Mouse (Mus musculus) heart, embryonic 13.5 days (tissue): ENCODE measurements around the gene Sgsm3. TPM values are rescaled to one million over a fixed set of nuclear protein-coding genes. Genes with fewer than 3 reads are reported as not detected.
A peak's percentile ranks its signal among the peaks of the same experiment; 100 is the strongest.

Source experiments
- ATAC-seq: fragments of 200-750 bp; cut with Nextera tagmentation; 2 replicates; pipeline ENCODE4 v1.8.0; 2017; ENCODE audit warnings: moderate TSS enrichment; ENCODE audit not compliant: insufficient number of reproducible peaks, low FRiP score, low TSS enrichment; ENCODE audit errors: extremely low read depth
- H3K27ac ChIP-seq: fragments of 300-500 bp; sonication (generic); replicated peaks from 2 replicates; pipeline ENCODE4 v1.5.1; 2015; ENCODE audit warnings: moderate library complexity, mild to moderate bottlenecking, inconsistent platforms
- H3K27me3 ChIP-seq: fragments of 300-500 bp; sonication (generic); replicated peaks from 2 replicates; pipeline ENCODE4 v1.6.1; 2015; ENCODE audit warnings: mild to moderate bottlenecking, inconsistent platforms
- H3K36me3 ChIP-seq: fragments of 300-500 bp; sonication (generic); 2 replicates; pipeline ENCODE4 v1.6.1; 2015; ENCODE audit warnings: mild to moderate bottlenecking, inconsistent platforms
- H3K4me1 ChIP-seq: fragments of 300-500 bp; sonication (generic); 2 replicates; pipeline ENCODE4 v1.6.1; 2015; ENCODE audit warnings: inconsistent platforms
- H3K4me2 ChIP-seq: fragments of 300-500 bp; sonication (generic); 2 replicates; pipeline ENCODE4 v1.6.1; 2015; ENCODE audit warnings: inconsistent platforms, mild to moderate bottlenecking, moderate library complexity
- H3K4me3 ChIP-seq: fragments of 300-500 bp; sonication (generic); 2 replicates; pipeline ENCODE4 v1.5.1; 2015; ENCODE audit warnings: moderate library complexity, mild to moderate bottlenecking, inconsistent platforms
- H3K9ac ChIP-seq: fragments of 300-500 bp; sonication (generic); 2 replicates; pipeline ENCODE4 v1.6.1; 2015; ENCODE audit warnings: inconsistent platforms, mild to moderate bottlenecking, moderate library complexity
- H3K9me3 ChIP-seq: fragments of 300-500 bp; sonication (generic); 2 replicates; pipeline ENCODE4 v1.6.1; 2016; ENCODE audit warnings: inconsistent platforms
- WGBS: fragments of 180-500 bp; shearing (Covaris S2); methylation state at CpG from one replicate; pipeline ENCODE4 v1.1.7; 2015; ENCODE audit warnings: mixed read lengths; 5-methylcytosine and 5-hydroxymethylcytosine counted together
- polyA plus RNA-seq: library from polyadenylated mRNA; unstranded; fragments of >200 nt; fragmentation: Nextera tagmentation; extraction: Ambion mirVana; gene quantifications from 2 replicates; pipeline ENCODE4 v1.2.1, GENCODE M21; 2015

Gene Sgsm3
- polyA plus RNA-seq, 1 experiment from 2014 or later = 14.2 TPM

DNA sequence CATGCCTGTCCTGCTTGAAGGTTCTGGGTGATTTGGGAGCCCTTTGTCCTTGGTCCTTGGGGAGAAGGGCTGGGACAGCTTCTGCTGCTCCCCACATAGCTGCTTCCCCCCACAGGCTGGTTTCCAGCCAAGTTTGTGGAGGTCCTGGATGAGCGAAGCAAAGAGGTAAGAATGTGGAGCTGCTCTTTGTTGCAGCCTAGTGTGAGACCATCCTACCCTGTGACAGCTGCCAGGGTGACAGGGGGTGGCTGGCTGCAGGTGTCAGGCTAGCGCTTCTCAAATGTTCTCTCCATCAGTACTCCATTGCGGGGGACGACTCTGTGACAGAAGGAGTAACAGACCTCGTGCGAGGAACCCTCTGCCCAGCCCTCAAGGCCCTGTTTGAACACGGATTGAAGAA lies 32.5 kb downstream of the Sgsm3 start:
- Histone ChIP-seq H3K4me1 (no peaks in the 10 kb centered on the region), H3K9me3 (no peaks in the 10 kb centered on the region), H3K4me2 (no peak overlapping the region), H3K27ac (no peak overlapping the region), H3K9ac (no peak overlapping the region), H3K27me3 (no peaks in the 10 kb centered on the region), H3K36me3 (peaks cover 71% of the 10 kb centered on the region), H3K4me3 (no peak overlapping the region)
- ATAC-seq = no peak
- WGBS = 74% methylated on average over 7 of the region's 7 CpGs

DNA sequence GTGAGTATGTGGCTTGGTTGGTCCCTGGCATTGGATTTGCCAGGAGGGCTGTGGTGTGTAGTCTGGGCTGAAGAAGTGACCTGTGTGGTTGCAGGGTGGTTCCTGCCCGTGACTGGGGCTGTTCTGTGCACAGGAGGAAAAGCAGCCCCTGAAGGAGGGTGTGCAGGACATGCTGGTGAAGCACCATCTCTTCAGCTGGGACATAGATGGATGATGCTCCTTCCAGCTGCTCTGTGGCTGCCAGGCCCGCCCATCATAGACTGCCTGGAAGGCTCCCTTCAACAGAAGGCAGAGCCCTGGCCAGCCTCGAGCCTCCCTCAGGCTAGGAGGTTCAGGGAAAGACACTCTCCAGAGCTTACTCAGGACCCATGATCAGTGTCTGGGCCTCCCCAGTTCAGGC lies 34.0 kb downstream of the Sgsm3 start:
- H3K27me3 ChIP-seq = no peaks in the 10 kb centered on the region
- H3K4me3 ChIP-seq = no peak overlapping the region
- no peak overlapping the region for H3K9ac ChIP-seq
- no peak overlapping the region for H3K4me2 ChIP-seq
- no peak for ATAC-seq
- WGBS = 57% methylated on average over 3 of the region's 3 CpGs
- H3K36me3 ChIP-seq = peaks cover 85% of the 10 kb centered on the region
- H3K9me3 ChIP-seq = no peaks in the 10 kb centered on the region
- H3K4me1 ChIP-seq = no peaks in the 10 kb centered on the region
- no peak overlapping the region for H3K27ac ChIP-seq

DNA sequence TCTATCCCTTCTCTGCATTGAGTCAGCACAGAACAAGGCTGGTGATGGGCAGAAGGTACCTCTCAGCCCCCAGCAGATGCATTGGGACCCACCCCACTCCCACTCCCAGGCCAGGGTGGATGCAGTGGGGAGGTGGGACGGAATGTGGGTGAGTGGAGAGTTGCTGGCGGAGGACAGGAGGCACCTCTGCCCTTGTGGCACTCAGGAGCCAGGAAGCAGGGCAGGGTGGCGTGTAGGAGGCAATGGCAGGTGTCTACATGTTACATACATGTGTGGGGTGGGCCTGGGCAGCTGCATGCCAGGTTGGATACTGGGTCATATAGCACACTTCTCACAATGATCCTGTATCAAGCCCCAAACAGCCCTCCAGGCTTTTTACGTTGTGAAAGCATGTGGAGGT lies 34.8 kb downstream of the Sgsm3 start:
- ATAC-seq = no peak
- H3K27me3 ChIP-seq = no peaks in the 10 kb centered on the region
- H3K27ac ChIP-seq = no peak overlapping the region
- no peak overlapping the region for H3K4me2 ChIP-seq
- 91% methylated on average over 4 of the region's 4 CpGs for WGBS
- peaks cover 91% of the 10 kb centered on the region for H3K36me3 ChIP-seq
- no peaks in the 10 kb centered on the region for H3K9me3 ChIP-seq
- no peak overlapping the region for H3K4me3 ChIP-seq
- no peaks in the 10 kb centered on the region for H3K4me1 ChIP-seq
- H3K9ac ChIP-seq = no peak overlapping the region

DNA sequence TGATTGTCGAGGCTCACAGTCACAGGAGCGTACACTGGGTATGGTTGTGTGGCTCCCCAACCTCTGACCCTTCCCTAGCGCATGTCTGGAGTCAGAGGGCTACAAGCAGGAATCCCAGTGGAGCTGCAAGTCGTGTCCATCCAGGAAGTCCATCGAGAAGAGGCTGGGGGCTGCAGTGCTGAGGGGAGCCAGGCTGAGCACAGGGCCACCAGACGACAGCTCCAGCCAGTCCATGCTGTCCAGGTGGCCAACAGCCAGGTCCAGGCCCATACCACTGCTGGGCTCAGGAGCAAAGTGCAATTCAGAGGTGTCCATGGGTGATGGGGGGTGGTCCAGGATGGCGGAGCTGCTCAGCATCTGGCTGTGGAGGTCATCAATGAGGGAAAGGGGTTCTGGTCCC lies 35.6 kb downstream of the Sgsm3 start:
- Histone ChIP-seq H3K27ac (no peak overlapping the region), H3K9me3 (no peaks in the 10 kb centered on the region), H3K4me3 (no peak overlapping the region), H3K4me2 (no peak overlapping the region), H3K4me1 (no peaks in the 10 kb centered on the region), H3K9ac (no peak overlapping the region), H3K27me3 (no peaks in the 10 kb centered on the region), H3K36me3 (peaks cover 96% of the 10 kb centered on the region)
- ATAC-seq = no peak
- WGBS = 87% methylated on average over 7 of the region's 7 CpGs

DNA sequence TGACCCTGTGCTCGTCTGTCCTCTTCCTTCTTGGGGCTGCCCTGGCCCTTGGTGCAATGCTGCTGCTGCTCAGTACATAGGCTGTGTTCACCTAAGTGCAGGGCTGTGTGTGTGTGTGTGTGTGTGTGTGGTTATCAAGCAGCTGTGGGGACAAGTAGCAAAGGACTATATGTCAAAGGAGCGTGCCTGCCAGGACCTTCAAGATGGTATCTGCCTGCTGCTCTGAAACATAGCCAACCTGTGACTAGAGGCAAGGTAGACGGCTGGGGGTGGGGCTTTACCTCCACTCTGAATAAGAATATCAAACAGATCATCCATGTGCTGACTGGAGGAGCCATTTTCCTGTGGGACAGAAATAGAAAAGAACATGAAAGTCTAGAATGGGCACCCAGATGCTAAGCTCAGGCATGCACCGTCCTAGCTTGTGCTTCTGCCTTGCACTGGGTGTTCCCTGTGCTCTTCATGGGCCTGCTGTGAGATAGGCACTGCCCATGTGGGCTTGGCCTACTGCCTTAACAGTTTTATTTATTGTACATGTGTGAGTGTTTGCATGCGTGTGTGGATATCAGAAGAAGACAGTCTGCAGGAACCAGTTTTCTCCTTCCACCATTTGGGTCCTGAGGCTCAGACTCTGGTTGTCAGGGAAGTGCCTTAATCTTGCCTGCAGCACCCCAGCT lies 37.6 kb downstream of the Sgsm3 start:
- WGBS = 76% methylated on average over 5 of the region's 5 CpGs
- no peaks in the 10 kb centered on the region for H3K4me1 ChIP-seq
- no peak for ATAC-seq
- H3K36me3 ChIP-seq = peaks cover 96% of the 10 kb centered on the region
- no peak overlapping the region for H3K27ac ChIP-seq
- H3K9ac ChIP-seq = no peak overlapping the region
- H3K27me3 ChIP-seq = no peaks in the 10 kb centered on the region
- no peak overlapping the region for H3K4me3 ChIP-seq
- no peak overlapping the region for H3K4me2 ChIP-seq
- no peaks in the 10 kb centered on the region for H3K9me3 ChIP-seq

DNA sequence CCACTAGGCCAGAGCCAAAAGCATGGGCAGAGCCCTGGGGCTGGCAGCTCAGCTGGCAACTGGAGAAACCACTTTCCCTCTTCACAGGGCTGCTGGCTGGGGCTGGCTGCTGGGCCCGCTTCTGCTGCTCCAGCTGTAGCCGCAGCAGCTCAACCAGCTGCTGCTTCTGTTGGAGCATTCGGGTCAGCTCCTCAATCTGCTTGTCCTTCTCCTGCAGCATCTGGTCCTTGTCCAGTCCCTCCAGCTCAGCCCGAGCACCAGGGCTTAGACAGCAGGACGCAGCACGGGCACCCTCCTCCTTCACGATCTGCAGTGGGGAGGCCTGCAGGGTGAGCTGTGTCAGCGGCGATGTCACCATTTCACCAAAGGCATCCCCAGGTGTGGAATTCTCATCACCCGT lies 38.9 kb downstream of the Sgsm3 start:
- peaks cover 96% of the 10 kb centered on the region for H3K36me3 ChIP-seq
- no peak for ATAC-seq
- 87% methylated on average over 10 of the region's 10 CpGs for WGBS

DNA sequence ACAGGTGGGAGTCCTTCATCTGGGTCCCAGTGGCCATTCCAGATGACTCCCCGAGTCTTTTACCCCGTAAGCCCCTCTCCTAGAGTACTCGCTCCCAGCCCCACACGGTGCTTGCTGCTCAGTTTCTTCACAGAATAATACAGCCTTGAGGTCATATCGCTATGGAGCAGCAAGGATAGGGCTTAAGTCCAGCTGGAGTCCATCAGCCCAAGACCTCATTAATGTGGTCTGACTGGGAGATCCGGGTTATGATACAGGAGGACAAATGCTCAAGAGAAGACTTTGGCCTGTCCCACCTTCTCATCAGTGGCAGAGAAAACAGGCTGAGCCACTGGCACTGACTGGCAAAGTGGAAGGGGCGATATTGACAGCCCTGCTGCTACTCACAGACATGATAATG lies 39.7 kb downstream of the Sgsm3 start:
- 88% methylated on average over 7 of the region's 7 CpGs for WGBS
- Histone ChIP-seq H3K27me3 (no peaks in the 10 kb centered on the region), H3K4me1 (no peaks in the 10 kb centered on the region), H3K27ac (no peak overlapping the region), H3K4me3 (no peak overlapping the region), H3K9ac (no peak overlapping the region), H3K36me3 (peaks cover 93% of the 10 kb centered on the region), H3K9me3 (no peaks in the 10 kb centered on the region), H3K4me2 (no peak overlapping the region)
- no peak for ATAC-seq

More for the DNA sequence above, 38.9 kb downstream of the Sgsm3 start:
- Histone ChIP-seq H3K27ac (no peak overlapping the region), H3K27me3 (no peaks in the 10 kb centered on the region), H3K9me3 (no peaks in the 10 kb centered on the region), H3K4me2 (no peak overlapping the region), H3K4me1 (no peaks in the 10 kb centered on the region), H3K9ac (no peak overlapping the region), H3K4me3 (no peak overlapping the region)

DNA sequence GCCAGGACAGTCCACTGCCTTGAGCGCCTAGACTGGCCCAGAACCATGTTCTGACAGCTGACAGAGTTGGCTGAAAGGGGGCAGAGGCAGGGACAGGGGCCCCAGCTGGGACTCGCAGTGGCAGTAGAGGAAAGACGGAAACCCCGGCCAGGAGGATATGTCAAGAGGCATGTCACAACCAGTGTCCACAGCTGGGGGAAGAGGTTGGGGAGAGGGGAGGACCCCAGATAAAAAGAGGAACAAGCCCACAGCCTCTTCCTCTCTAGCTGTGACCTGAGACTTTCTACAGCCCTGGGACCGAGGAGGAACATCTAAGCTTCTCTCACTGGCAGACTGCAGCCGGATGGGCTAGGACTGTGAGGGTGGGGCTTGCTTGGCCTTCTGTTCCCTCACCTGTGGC lies 43.8 kb downstream of the Sgsm3 start:
- 60% methylated on average over 6 of the region's 6 CpGs for WGBS
- H3K4me1 ChIP-seq = peaks cover 6% of the 10 kb centered on the region
- H3K27me3 ChIP-seq = no peaks in the 10 kb centered on the region
- no peak overlapping the region for H3K4me2 ChIP-seq
- no peak overlapping the region for H3K27ac ChIP-seq
- H3K9ac ChIP-seq = no peak overlapping the region
- ATAC-seq = no peak
- peaks cover 60% of the 10 kb centered on the region for H3K36me3 ChIP-seq
- no peaks in the 10 kb centered on the region for H3K9me3 ChIP-seq
- H3K4me3 ChIP-seq = no peak overlapping the region

DNA sequence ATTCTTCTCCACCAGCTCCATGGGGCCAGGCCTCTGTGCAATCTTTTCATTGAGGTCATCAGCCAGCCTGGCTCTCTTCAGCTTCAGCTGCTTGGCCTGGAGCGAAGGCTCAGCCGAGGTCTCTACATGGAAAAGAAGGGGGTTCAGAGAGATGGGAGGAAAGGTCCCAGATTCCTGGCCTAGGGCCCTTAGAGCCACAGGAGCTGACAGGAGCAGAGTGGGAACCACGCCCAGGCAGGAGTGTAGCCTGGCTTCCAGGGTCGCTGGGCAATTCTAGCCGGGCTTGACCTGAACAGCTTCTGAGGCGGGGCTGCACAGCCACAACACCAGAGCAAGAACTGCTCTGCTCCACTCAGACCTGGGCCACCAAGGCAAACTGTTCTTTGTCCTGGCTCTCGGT lies 44.9 kb downstream of the Sgsm3 start:
- Histone ChIP-seq H3K4me3 (no peak overlapping the region), H3K27me3 (no peaks in the 10 kb centered on the region), H3K27ac (no peak overlapping the region), H3K4me1 (peaks cover 17% of the 10 kb centered on the region), H3K36me3 (peaks cover 49% of the 10 kb centered on the region), H3K9me3 (no peaks in the 10 kb centered on the region), H3K9ac (no peak overlapping the region), H3K4me2 (no peak overlapping the region)
- no peak for ATAC-seq
- 80% methylated on average over 7 of the region's 7 CpGs for WGBS

DNA sequence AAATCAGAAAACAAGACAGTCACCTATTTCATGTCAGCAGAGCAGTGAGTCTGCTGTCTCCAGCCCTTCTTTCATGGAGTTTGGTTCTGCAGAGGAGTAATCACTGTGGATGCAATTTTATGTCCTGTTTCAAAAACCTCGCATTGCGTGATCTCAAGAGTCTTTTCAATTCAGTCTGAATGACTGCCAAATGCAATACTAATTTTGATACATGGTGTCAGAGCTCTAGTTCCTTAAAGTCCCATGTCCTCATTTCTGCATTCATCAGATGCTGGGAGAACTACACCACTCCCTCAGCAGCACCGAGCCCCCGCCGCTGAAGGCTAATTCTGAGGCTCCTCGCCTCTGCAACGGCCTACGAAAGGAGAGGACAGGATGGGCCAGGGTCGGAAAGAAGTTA lies 46.3 kb downstream of the Sgsm3 start:
- Histone ChIP-seq H3K36me3 (peaks cover 35% of the 10 kb centered on the region), H3K4me2 (no peak overlapping the region), H3K27ac (no peak overlapping the region), H3K27me3 (no peaks in the 10 kb centered on the region), H3K9ac (no peak overlapping the region), H3K4me1 (peaks cover 24% of the 10 kb centered on the region), H3K9me3 (no peaks in the 10 kb centered on the region), H3K4me3 (no peak overlapping the region)
- ATAC-seq = no peak
- 86% methylated on average over 9 of the region's 9 CpGs for WGBS

DNA sequence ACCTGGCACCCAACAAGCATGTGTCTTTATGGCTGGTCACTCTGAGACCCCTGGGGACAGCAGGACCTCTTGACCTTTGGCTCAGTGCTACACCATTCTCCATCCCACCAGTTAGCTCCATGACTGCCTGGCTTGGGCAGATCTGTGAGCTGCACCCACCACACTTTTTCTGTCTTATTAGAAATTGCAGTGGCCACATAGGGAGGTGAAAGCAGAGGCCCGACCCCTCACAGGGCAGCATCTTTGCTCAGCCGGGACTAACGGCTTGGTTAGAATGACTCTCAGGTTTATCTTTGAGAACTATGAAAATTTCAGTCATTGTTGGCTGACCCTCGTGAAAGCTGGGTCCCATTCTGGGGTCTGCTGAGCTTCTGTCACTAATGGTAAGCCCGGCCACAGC lies 49.3 kb downstream of the Sgsm3 start:
- no peak overlapping the region for H3K4me2 ChIP-seq
- no peaks in the 10 kb centered on the region; the same call in 1 of the 2 replicates for H3K27me3 ChIP-seq
- H3K4me1 ChIP-seq = peaks cover 30% of the 10 kb centered on the region
- no peak for ATAC-seq
- H3K9me3 ChIP-seq = no peaks in the 10 kb centered on the region
- H3K36me3 ChIP-seq = peaks cover 6% of the 10 kb centered on the region; the same call in 1 of the 2 replicates
- WGBS = 44% methylated on average over 5 of the region's 5 CpGs
- H3K27ac ChIP-seq = peak overlapping the region; percentile 21
- no peak overlapping the region for H3K9ac ChIP-seq
- H3K4me3 ChIP-seq = no peak overlapping the region
